Mouse (Mus musculus) left cerebral cortex, adult 9 months (tissue): Measurements from ENCODE around the gene Rassf8.

Experiments used
- DNase-seq, 2 experiments: peaks; one replicate each; pipeline ENCODE4 v3.0.0; 2022; ENCODE audit warnings: low spot score in 2 of 2

Gene Rassf8

DNA sequence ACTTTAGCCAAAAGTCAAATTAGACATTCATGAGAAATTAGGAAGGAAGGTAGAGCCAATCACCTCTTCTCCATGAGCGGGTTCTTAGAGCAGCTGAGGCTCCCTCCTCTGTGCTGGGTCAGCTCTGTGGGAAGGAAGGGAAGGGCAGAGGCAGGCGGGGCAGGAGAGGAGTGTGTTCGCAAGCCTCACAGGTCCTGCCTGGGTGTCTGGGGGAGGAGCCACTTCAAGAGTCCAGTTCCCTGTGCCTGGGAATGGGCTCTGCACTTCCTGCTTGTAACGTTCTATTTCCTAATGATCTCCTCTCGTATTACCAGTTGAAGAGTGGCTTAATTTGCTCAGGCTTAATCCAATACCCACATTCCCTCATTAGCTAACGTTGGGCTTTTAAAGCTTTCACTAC is 32.8 kb downstream of the Rassf8 start:
- DNase-seq = no peak

DNA sequence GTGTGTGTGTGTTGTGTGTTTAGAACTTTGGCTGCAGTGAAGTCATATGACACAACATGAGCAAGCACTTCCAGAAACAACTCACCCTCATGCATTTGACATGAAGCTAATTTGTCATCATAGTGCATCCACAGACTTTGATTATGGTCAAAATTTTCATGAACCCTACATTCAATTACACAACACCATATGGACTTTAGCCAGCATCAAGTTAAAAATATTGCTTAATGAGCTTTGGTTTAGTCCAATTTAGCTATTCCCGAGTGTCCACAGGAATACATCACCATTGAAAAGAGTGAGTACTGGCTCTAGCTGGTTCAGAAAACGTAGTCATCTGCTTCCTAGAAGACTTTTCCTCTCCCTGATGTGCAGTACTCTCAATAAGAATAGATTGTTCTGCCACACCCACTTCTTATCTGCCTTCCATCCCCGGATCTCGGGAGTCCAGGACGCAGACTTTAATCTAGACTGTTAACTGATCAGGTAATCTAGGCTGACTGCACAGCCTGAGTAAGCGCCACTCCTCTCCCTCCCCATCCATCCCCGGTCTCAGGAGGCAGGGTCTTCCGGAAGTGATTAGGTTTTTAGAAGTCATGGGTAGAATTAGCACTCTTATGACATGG is 33.7 kb downstream of the Rassf8 start:
- DNase-seq = no peak

DNA sequence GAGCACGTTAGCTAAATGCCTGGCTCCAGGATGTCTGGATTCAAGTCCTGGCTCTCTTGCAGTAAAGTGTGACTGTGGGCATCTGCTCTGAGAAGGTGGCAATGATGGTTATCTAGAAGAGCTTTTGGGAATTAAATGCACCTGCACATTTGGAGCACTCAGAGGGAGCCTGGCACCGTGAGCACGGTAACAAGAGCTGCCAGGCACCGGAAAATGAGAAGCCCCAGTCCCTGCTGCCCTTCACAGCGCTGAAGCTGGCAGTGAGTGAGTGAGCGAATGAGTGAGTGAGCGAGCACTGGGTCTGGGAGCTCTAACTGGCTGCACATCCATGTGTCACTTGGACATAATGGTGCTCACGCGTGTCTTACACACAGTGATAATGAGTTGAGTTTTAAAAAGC is 34.7 kb downstream of the Rassf8 start:
- DNase-seq = no peak

DNA sequence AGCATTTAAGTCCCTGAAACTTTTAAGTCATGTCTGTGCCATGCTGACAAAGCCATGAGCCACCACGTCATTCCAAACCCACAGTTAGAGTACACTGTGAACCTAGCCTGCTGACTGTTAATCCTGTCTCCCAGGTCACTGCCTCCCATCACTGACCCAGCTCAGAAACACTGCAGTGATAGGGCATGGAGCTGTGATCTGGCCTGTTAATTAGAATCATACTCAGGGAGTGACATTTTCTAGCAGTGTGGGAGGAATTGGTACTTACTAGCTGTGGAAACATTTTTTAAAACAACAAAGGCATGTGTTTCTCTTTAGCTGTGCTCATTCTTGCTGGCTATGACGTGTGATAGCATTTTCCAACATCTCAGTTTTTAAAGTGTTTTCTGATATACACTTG is 35.4 kb downstream of the Rassf8 start:
- DNase-seq = no peak

DNA sequence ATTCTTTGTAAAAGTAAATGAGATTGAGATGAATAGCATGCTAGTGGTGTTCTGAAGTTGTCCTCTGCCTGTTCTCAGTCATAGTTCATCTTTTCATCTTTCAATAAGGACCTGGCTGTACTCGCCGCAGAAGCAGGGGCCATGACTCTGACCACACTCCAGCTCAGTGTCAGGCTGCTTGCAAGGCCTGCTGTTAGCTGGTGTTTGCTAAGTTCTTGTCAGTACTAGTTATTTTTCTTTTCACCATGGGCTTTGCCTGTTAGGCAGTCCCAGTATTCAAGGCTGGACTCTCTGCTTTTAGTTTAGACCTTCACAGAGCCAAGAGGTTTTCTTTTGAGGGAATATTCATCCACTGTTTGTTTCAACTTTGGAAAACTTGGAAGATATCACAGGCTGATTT is 40.8 kb downstream of the Rassf8 start:
- no peak for DNase-seq

DNA sequence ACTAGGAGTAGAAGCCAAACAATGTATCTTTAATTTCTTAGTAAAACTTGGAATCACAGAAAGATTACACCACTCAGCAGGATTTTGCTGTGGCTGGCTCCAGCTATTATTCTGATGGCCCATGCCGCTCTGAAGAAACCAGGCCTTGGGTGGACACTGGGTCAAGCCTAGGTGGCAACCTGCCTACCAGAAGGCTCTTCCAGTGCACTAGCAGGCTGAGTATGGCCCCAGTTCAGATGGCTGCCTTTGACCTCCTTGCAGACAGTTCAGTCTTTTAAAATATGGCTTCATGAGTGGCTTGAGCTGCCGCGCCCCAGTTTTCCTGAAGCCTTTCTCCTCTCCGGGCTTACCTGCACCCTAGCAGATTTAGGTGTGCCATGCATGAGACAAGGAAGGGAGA is 43.2 kb downstream of the Rassf8 start:
- DNase-seq = no peak

DNA sequence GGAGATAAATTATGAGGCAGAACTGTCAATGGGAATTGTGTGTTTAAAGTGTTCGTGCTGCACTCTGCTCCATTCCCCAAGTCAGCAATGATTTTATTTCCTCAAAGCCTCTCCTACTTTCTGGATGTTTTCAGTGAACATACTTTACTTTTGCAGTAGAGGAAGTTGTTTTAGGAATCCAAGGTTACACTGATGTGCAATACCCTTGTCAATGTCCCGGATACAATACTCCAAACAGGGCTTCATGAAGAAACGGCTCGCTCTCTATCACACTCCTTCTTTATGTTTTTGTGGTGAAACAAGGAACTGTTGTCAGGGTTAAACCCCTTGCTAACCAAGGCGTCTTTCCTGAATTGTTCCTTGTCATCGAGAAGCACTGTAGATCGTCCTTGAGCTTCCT is 45.8 kb downstream of the Rassf8 start:
- DNase-seq = no peak

DNA sequence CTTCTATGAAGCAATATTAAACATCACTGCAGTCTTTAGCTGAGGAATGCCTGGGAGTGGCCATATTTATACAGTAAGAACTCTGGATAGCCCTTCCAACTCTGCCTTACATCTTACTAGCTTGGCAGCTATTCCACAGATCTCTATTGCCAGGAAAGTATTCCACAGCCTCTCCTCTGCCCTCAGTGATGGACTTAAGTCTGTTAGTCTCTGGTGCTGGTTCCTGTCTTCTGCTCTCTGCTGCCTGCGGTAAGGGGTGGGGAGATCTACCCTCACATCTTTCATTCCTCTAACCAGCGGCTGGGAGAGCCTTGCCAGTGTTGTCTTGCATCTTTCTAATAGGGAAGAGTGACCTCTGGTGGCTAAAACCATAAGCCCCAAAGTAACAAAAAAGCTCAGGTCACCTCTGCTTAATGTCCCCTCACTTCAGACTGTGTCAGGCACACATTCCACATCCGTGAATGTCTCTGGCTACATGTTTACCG is 46.6 kb downstream of the Rassf8 start:
- peak in 1 of 2 experiments; percentile 64 for DNase-seq

DNA sequence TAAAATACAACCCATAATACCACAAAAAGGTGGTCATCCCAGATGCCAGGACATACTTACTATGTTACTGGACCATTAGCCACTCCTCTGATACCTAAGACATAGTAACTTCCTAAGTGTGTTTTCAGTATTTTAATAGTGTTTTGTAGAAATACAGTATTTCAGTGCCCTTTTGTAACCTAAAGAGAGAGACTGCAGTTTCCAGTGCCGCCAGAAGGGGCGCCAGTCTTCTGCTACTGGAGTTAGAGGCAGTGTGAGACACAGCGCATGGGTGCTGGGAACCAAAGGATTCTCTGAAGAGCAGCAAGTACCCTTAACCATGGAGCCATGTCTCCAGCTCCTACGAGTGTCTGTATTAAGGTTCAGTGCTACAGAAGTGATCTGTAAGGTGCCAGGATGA is 48.1 kb downstream of the Rassf8 start:
- DNase-seq = no peak

DNA sequence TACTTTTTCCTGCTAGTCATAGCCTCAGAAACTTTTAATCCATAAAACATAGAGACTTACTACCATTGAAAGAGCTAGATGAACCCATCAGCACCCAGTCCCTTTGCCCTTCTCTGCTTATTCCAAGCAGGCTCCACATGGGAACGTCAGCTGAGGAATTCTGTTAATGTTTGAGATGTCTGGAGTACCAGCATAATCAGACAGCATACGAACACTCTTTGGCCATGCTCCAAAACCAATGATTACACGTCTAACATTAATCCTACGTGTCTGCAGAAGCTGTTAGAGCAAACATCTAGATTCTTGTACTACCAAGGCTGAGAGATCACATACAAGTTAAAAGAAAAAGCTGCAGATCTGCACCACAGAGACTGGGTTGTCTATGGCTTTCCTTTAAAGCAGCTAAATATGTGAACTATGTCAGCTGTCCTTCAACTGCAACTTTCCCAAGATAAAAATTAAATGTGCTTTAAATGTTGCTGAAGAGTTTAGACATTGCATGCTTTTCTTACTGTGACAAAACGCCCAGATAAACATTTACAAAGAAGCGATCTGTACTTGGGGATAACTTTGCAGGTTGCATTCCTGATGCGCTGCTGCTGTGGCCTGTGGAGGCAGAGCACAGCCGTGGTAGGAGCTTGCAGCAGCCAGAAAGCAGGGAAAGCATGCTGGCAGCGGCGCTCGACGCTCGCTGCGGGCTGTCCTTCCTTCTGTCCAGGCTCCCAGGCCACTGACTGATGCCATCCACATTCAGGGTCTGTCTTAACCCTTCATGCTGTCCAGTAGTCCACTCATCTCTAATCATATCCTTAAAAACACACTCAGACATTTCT is 49.9 kb downstream of the Rassf8 start:
- DNase-seq = no peak

DNA sequence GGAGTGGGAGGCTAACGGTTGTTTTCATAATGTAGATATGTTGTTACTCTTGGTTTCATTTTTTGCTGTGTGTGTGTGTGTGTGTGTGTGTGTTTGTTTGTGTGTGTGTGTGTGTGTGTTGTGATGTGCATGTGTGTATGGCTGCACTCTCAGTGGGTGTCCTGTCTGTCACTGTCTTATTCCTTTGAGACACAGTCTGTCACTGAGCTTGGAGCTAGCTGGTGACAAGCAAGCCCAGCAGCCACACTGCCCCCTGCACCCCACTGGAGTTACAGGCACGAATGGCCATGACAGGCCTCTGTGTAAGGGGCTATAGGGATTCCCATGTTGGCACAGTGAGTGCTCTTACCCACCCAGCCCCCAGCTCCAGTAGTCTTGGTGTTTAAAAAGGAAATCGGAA is 51.1 kb downstream of the Rassf8 start:
- DNase-seq = no peak

DNA sequence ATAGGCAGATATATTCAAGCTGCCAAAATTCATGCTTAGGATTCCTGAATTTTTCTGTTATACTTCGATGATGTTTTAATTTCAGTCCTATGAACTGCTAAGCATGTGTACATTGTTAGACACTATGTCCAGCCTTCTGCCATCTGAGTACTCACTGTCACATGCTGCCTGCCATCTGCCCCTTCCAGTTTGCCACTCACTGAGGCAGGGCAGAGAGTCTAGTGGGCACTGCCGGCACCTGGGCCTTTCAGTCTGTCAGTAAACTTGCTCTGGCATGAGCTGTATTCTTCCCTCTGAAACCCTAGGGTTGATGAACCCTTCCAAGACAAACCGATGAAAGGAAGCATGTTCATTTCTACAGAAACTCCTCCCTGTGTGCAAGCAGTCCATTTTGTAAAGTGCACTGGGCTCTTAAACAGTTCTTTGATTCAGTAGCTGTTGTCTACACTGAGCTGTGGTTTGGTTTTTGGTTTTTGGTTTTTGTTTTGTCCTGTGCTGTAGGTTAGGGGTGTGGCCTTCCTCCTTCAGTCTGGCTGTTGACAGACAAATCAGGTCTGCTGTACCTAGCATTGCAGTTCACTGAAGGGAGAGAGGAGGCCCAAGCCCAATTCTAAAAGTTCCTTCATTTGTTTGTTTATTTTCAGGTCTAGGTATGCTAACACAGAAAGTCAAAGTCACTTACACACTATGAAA is 55.4 kb downstream of the Rassf8 start:
- DNase-seq = no peak

DNA sequence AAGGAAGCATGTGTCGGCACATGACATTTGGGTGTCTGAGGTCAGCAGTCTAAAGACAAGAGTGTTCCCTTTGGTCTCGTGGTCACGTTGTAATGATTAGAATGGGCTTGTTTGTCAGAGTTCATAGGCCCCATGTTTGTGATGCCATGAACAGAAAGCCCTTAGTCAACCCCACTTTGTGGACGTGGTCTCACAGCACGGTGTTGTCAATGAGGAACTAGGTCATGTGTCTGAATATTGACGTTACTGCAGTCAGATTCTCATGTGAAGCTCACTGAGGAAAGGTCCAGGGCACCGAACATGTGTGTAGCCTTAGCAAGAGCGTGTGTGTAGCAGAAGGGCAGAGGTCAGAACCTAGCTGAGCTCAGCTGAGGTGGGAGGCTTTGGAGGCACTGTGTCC is 56.3 kb downstream of the Rassf8 start:
- DNase-seq = no peak

DNA sequence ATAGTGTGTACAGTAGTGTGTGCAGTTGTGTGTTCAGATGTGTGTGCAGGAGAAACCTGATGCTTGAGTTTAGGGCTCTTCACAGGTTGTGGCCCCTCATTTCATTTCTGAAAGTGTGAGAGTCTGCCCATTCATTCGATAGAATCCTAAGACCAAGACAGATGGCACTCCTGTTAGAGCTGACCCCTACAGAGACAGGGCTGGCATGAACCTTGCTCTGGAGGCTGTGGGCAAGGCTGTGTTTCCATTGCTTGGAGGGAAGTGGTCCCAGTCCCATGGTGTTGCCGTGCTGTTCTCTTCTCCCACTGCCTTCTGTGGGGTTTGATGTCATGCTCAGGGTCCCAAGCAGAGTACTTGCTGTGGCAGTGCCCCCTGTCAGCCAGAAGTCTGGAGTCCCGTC is 57.7 kb downstream of the Rassf8 start:
- no peak for DNase-seq

DNA sequence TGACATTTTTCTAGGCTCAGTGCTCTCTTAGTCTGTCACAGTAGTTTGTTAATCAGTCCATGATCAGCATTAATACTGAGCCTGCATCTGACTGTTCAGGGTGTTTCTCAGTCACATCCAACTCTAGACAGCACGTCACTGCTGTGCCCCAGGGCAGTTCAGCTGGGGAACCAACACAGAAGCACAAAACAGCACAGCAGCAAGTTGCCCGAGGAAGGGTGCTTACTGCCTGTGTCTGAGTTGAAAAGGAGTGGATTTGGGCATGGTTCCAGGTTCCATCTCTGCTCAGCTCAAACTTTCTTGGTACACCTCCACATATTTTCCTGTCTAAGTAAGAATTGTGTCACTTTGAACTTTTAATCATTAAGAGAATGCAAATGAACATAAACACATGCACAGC is 60.2 kb downstream of the Rassf8 start:
- DNase-seq = no peak

DNA sequence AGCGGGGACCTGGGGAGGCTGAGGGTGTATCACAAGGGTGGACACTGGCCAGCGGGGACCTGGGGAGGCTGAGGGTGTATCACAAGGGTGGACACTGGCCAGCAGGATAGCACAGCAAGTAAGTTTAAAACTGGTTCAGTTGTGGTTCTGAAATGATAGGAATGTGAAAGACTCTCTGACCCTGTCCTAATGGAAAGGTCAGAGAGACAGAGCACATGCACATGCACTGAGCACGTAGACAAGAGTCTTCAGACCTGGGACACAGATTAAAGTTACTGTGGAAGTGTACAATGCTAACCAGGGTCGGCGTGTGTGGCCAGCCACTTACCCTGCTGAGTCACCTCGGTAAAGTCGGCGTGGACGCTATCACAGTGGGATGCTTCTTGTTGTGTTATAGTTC is 61.4 kb downstream of the Rassf8 start:
- DNase-seq = no peak

DNA sequence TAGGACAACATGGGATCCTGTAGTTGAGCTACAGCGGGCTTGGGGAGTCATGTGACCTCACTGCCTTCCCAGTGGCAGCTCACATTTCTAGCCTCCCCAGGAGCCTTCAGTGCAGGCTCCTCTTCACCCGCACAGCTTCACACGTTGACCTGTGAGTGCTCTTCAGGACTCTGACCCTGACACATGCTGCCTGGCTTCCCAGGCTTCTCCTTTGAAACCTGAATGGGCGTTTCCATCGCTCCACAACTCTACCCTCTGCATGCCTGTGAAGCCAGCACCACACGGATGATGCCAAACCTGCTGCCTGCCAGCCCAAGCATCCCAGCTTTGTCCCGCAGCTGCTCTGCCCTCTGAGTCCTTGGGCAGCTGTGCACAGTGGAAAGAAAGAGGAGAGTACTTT is 63.0 kb downstream of the Rassf8 start:
- DNase-seq = no peak

DNA sequence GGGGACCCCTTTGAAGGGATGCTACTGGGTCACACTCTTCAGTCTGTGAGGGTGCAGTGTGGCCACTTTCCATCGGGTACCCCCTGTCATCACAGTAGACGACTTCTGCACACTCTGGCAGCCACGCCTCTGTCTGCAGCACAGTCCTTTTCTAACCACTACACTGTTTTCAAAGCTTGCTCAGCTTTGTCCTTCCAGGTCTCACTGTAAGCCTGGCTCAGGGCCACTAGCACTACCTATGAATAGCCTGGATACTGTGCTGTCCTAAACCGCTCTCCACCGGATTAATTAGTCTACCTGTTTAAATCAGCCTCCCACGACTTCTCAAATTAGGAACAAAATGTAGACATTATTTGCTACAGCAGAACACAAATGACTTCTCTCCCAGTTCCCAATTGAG is 63.5 kb downstream of the Rassf8 start:
- DNase-seq = no peak

DNA sequence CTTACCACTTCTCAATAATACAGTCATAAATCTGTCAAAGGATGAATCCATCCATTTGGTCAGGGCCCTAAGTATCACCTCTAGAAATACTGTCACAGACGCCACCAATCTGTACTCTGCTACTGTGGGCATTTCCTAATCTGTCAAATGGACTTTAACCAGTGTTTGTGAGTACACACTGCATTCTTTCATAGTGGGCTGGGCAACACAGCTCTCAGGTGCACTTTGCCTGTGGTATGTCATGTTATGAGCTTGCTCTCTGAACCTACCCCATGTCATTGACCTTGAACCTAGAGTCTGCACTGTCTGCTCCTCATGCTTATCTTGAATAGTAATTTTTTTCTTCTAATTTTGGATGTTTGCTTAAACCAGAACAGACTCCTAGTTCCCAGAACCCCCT is 64.6 kb downstream of the Rassf8 start:
- DNase-seq = no peak

DNA sequence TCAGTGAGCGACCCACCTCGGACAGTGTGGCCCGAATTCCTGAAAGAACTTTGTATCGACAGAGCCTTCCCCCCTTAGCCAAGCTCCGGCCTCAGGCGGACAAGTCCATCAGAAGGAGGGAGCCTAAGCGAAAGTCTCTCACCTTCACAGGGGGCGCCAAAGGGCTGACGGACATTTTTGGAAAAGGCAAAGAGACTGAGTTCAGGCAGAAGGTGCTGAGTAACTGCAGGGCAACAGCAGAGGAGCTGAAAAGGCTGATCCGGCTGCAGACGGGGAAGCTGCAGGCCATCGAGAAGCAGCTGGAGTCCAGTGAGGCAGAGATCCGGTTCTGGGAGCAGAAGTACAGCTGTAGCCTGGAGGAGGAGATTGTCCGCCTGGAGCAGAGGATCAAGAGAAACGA is 68.7 kb downstream of the Rassf8 start:
- DNase-seq = no peak

DNA sequence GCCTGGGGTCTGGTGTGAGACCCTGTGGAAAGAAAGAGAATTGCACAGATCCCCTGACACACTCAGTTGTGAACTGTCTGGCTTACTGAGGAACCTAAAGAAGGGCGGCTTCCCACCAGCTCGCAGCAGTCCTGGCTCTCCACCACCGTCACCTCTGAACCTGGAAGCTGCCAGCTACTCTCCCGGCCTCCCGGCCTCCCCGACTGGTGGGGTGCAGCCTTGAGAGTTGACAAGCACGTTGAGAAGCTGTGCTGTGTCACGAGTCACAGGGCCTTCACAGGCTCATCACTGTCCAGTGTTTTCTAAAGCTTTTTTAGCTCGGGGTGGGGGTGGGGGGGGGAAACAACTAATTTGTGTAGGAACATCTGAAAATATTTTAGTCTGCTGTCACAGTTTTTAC is 72.6 kb downstream of the Rassf8 start:
- no peak for DNase-seq

DNA sequence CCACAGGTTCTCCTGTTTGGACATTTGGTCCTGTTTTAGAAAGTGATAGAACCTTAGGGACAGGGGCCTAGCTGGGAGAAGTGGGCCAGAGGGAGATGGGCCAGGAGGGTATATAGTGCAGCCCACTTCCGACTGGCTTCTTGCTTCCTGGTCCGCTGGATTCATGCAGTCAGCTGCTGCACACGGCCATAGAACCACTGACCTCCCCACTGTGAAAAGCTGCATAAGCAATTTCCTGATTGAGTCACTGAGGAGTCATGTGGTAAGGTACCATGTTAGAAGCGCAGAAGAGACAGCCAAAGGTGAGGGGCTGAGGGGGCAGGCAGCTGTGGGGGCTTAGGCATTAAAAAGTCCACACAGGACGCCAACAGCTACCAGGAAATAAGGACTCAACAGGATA is 75.7 kb downstream of the Rassf8 start:
- DNase-seq = no peak

DNA sequence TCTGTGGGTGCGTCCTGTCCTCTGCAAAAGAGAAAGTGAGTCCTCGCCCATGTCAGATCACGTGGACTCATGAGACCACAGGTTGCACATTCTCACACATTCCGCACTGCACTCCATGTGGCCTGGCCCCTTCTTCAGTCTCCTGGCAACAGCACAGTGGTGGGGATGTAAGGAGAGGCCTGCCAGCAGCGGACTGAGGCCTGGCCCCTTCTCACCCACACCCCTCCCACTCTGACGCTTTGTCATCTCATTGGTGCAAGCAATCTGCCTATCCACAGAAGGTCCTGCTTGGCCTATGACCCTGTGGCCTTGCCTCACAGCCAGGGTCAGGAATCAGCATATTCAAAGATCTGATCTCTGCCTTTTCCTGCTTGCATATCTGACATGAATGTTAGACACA is 76.6 kb downstream of the Rassf8 start:
- no peak for DNase-seq
